Mouse (Mus musculus) ES-E14 (cell line): Measurements from ENCODE around the gene Lamp1.

Source experiments
- CHD2 ChIP-seq: IDR thresholded peaks from 2 replicates; pipeline ENCODE4 v1.6.1; 2014; ENCODE audit warnings: mild to moderate bottlenecking, low read depth, low read length, inconsistent platforms
- MAFK ChIP-seq: IDR thresholded peaks from 2 replicates; pipeline ENCODE4 v1.6.1; 2014; ENCODE audit warnings: mild to moderate bottlenecking, low read depth, low read length, inconsistent platforms; ENCODE audit not compliant: insufficient read depth
- ZC3H11A ChIP-seq: IDR thresholded peaks from 2 replicates; pipeline ENCODE4 v1.6.1; 2012; ENCODE audit warnings: low read depth, mild to moderate bottlenecking, inconsistent platforms, low read length, borderline replicate concordance
- ZNF384 ChIP-seq: IDR thresholded peaks from 2 replicates; pipeline ENCODE4 v1.6.1; 2012; ENCODE audit warnings: low read depth, low read length, inconsistent platforms

DNA sequence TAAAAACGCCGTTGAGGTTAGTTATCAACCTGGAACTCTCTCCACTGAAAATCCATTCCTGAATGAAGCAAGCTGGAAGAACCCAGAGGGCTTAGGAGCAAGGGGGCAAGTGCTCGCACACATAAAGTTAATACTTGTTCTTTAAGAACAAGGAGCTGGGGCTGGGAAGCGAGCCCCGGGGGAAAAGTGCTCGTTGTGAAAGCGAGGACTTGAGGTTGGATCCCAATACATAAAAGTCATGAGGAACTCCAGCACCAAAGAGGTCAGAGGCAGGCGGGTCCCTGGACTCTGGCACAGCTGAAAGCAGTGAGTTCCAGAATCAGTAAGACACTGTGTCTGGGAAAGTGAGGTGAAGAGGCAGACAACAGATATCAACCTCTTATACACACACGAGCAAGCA is 4.9 kb upstream of the Lamp1 start:
- TF ChIP-seq CHD2 (no peak), ZC3H11A (no peak), ZNF384 (no peak), MAFK (no peak)
